Mouse (Mus musculus) left cerebral cortex, adult 2 months (tissue): ENCODE data around the gene Srsf7. TPM values are rescaled to one million over a fixed set of nuclear protein-coding genes. Genes with fewer than 3 reads are reported as not detected.
"Not testable (repeated sequence)": the region's sequence is repeated elsewhere in the genome, so short reads cannot be mapped to it uniquely, and the experiment has no call there.

Source experiments
- DNase-seq, 2 experiments: peaks; one replicate each; pipeline ENCODE4 v3.0.0; 2021 to 2022; ENCODE audit warnings: low spot score in 2 of 2, mixed read lengths in 1 of 2; ENCODE audit errors: extremely low spot score in 1 of 2
- H3K27ac ChIP-seq: fragments of 200-600 bp; 2 replicates; pipeline ENCODE4 v1.8.1; 2022
- H3K4me3 ChIP-seq: fragments of 200-600 bp; 2 replicates; pipeline ENCODE4 v1.8.1; 2022
- CTCF ChIP-seq: fragments of 200-600 bp; IDR thresholded peaks from 2 replicates; pipeline ENCODE4 v1.8.1; 2022; ENCODE audit warnings: antibody characterized with exemption, mild to moderate bottlenecking, moderate library complexity
- intact Hi-C: fragments of 180-260 bp; cut with DNase I; formaldehyde crosslinking; loops from one replicate; pipeline ENCODE4 v1.15.1; 2025
- total RNA-seq, 2 experiments: library from RNA; stranded (reverse); gene quantifications; 2 replicates each; pipeline ENCODE4 v1.2.3; 2021

Gene Srsf7
- total RNA-seq, 2 experiments from 2014 or later, result 103 to 115 TPM

- TF ChIP-seq CTCF, result no peak
- Histone ChIP-seq H3K4me3 (no peak overlapping the region), H3K27ac (no peak overlapping the region)
- DNase-seq, result no peak
- intact Hi-C loops, result loop anchor here (10.0 kb wide), 1 partner anchor 479 kb away; no protein-coding TSS in a partner anchor
These were observed 23.5 kb downstream of the Srsf7 start for GRCm38 (mm10) chr17:80183615-80184014.

GRCm38 (mm10) chr17:80180468-80180867 lies 26.6 kb downstream of the Srsf7 start:
- no peak for TF ChIP-seq CTCF
- no peak overlapping the region for H3K27ac ChIP-seq
- intact Hi-C loops, result loop anchor here (1.0 to 10.0 kb wide), 3 partner anchors 132 to 476 kb away; no protein-coding TSS in a partner anchor
- H3K4me3 ChIP-seq, result no peak overlapping the region
- no peak for DNase-seq

- peak; percentile 84 for TF ChIP-seq CTCF
- DNase-seq, result peak; percentile 67 to 70
- intact Hi-C loops, result loop anchor here (1.0 to 10.0 kb wide), 4 partner anchors 132 to 475 kb away; no protein-coding TSS in a partner anchor
- H3K4me3 ChIP-seq, result no peak overlapping the region
- no peak overlapping the region for H3K27ac ChIP-seq
These were observed 27.1 kb downstream of the Srsf7 start for GRCm38 (mm10) chr17:80179959-80180358.

GRCm38 (mm10) chr17:80178846-80179245 lies 28.3 kb downstream of the Srsf7 start:
- intact Hi-C loops, result loop anchor here (5.0 kb wide), 1 partner anchor 312 kb away; no protein-coding TSS in a partner anchor
- DNase-seq, H3K4me3 ChIP-seq, H3K27ac ChIP-seq: not testable (repeated sequence)

- DNase-seq, result no peak
- Histone ChIP-seq H3K27ac (no peak overlapping the region), H3K4me3 (no peak overlapping the region)
- intact Hi-C loops, result loop anchor here (5.0 kb wide), 1 partner anchor 309 kb away; no protein-coding TSS in a partner anchor
- no peak for TF ChIP-seq CTCF
These were observed 31.1 kb downstream of the Srsf7 start for GRCm38 (mm10) chr17:80175966-80176365.

GRCm38 (mm10) chr17:80175386-80175739 lies 31.7 kb downstream of the Srsf7 start:
- no peak overlapping the region for H3K27ac ChIP-seq
- no peak overlapping the region for H3K4me3 ChIP-seq
- TF ChIP-seq CTCF, result no peak
- intact Hi-C loops, result loop anchor here (5.0 kb wide), 1 partner anchor 308 kb away; no protein-coding TSS in a partner anchor
- no peak for DNase-seq

GRCm38 (mm10) chr17:80174699-80175385 lies 32.3 kb downstream of the Srsf7 start:
- H3K4me3 ChIP-seq, result no peak overlapping the region
- intact Hi-C loops, result loop anchor here (5.0 kb wide), 1 partner anchor 308 kb away; no protein-coding TSS in a partner anchor
- DNase-seq, result no peak
- TF ChIP-seq CTCF, result no peak
- H3K27ac ChIP-seq, result no peak overlapping the region

GRCm38 (mm10) chr17:80174146-80174545 lies 33.0 kb downstream of the Srsf7 start:
- no peak overlapping the region for H3K4me3 ChIP-seq
- TF ChIP-seq CTCF, result no peak
- no peak overlapping the region for H3K27ac ChIP-seq
- no peak for DNase-seq
- intact Hi-C loops, result no loop called here

- intact Hi-C loops, result no loop called here
- no peak overlapping the region for H3K27ac ChIP-seq
- TF ChIP-seq CTCF, result no peak
These were observed 33.4 kb downstream of the Srsf7 start for GRCm38 (mm10) chr17:80173708-80174107.

GRCm38 (mm10) chr17:80172761-80173160 lies 34.3 kb downstream of the Srsf7 start:
- Histone ChIP-seq H3K4me3 (no peak overlapping the region), H3K27ac (no peak overlapping the region)
- no peak for DNase-seq
- no peak for TF ChIP-seq CTCF
- intact Hi-C loops, result no loop called here

More at GRCm38 (mm10) chr17:80173708-80174107, 33.4 kb downstream of the Srsf7 start:
- H3K4me3 ChIP-seq, result no peak overlapping the region
- no peak for DNase-seq

- no peak for TF ChIP-seq CTCF
- intact Hi-C loops, result no loop called here
- DNase-seq, result no peak
- no peak overlapping the region for H3K4me3 ChIP-seq
- no peak overlapping the region for H3K27ac ChIP-seq
These were observed 35.2 kb downstream of the Srsf7 start for GRCm38 (mm10) chr17:80171948-80172347.

- no peak for TF ChIP-seq CTCF
- Histone ChIP-seq H3K4me3 (no peak overlapping the region), H3K27ac (no peak overlapping the region)
- intact Hi-C loops, result no loop called here
- no peak for DNase-seq
These were observed 36.2 kb downstream of the Srsf7 start for GRCm38 (mm10) chr17:80170951-80171350.

GRCm38 (mm10) chr17:80169792-80170191 lies 37.3 kb downstream of the Srsf7 start:
- H3K4me3 ChIP-seq, result no peak overlapping the region
- no peak overlapping the region for H3K27ac ChIP-seq
- TF ChIP-seq CTCF, result no peak
- intact Hi-C loops, result loop anchor here (2.0 kb wide), 1 partner anchor 109 kb away; no protein-coding TSS in a partner anchor
- no peak for DNase-seq
